Mouse (Mus musculus): ENCODE results near the gene 1700030K09Rik. TPM values are rescaled to one million over a fixed set of nuclear protein-coding genes. Genes with fewer than 3 reads are reported as not detected.

1700030K09Rik gene
- total RNA-seq, 2 experiments from 2014 or later, result 3.1 to 3.2 TPM

GRCm38 (mm10) chr8:72499521-72500284 is 56.0 kb downstream of the 1700030K09Rik start:
- intact Hi-C loops (cut with DNase I; ENCODE audit: low total_unique reads), result loop anchor here (10.0 kb wide), 1 partner anchor 45 kb away; the partner anchor contains the start of gene Med26
- peak; percentile 40 for DNase-seq

- DNase-seq, result no peak
- intact Hi-C loops (cut with DNase I; ENCODE audit: low total_unique reads), result no loop called here
Measured at GRCm38 (mm10) chr8:72500521-72500931, 56.8 kb downstream of the 1700030K09Rik start.

GRCm38 (mm10) chr8:72504137-72504536 is 60.5 kb downstream of the 1700030K09Rik start:
- no peak for DNase-seq

GRCm38 (mm10) chr8:72504637-72505314 is 61.1 kb downstream of the 1700030K09Rik start:
- DNase-seq, result no peak
- intact Hi-C loops (cut with DNase I; ENCODE audit: low total_unique reads), result no loop called here

More at GRCm38 (mm10) chr8:72504137-72504536, 60.5 kb downstream of the 1700030K09Rik start:
- intact Hi-C loops (cut with DNase I; ENCODE audit: low total_unique reads), result no loop called here

GRCm38 (mm10) chr8:72507505-72507904 is 63.8 kb downstream of the 1700030K09Rik start:
- intact Hi-C loops (cut with DNase I; ENCODE audit: low total_unique reads), result no loop called here
- DNase-seq, result no peak

Small RNA genes within 50 kb of the gene (microRNA-seq; reads per million reads assigned to microRNA genes)
- gene Mir7068, result 0.50 to 1.9 reads per million in 2 experiments

Other genes with a start within 250 kb of the 1700030K09Rik start
- not detected for gene Cib3, start 231.0 kb upstream of the 1700030K09Rik start, total RNA-seq (2021)
- not detected for gene Gm11034, start 230.2 kb upstream of the 1700030K09Rik start, total RNA-seq (2021)
- 10 to 100 TPM; 10.9 to 13.4 TPM for gene Fam32a, start 224.2 kb upstream of the 1700030K09Rik start, total RNA-seq (2021)
- 10 to 100 TPM; 24.7 to 27.2 TPM for gene Ap1m1, start 203.9 kb upstream of the 1700030K09Rik start, total RNA-seq (2021)
- 1 to 10 TPM; 5.1 to 7.5 TPM for gene Gm10282, start 138.6 kb upstream of the 1700030K09Rik start, total RNA-seq (2021)
- gene Klf2, start 124.8 kb upstream of the 1700030K09Rik start, total RNA-seq (2021), result 10 to 100 TPM; 19.1 to 24.1 TPM
- gene Eps15l1, start 22.4 kb upstream of the 1700030K09Rik start, total RNA-seq (2021), result 10 to 100 TPM; 23.2 to 23.4 TPM
- gene Calr3, start within 50 bp of the 1700030K09Rik start, total RNA-seq (2021), result 1 to 10 TPM; 1.7 to 1.8 TPM
- 10 to 100 TPM; 23.0 to 26.5 TPM for gene Cherp, start 31.3 kb downstream of the 1700030K09Rik start, total RNA-seq (2021)
- gene Slc35e1, start 48.7 kb downstream of the 1700030K09Rik start, total RNA-seq (2021), result 10 to 100 TPM; 25.9 to 26.8 TPM
- gene Med26, start 104.4 kb downstream of the 1700030K09Rik start, total RNA-seq (2021), result 10 to 100 TPM in 1 of 2 experiments, 1 to 10 TPM in 1; 7.4 to 12.0 TPM
- 10 to 100 TPM; 80.0 to 81.2 TPM for gene Smim7, start 127.2 kb downstream of the 1700030K09Rik start, total RNA-seq (2021)
- gene Tmem38a, start 128.2 kb downstream of the 1700030K09Rik start, total RNA-seq (2021), result 1,000 to 10,000 TPM; 1,133 to 1,242 TPM
- gene Nwd1, start 202.8 kb downstream of the 1700030K09Rik start, total RNA-seq (2021), result under 1 TPM; 0.47 to 0.53 TPM